Mouse (Mus musculus): ENCODE data around the gene Cxcr2. TPM values are rescaled to one million over a fixed set of nuclear protein-coding genes. Genes with fewer than 3 reads are reported as not detected.
A peak's percentile ranks its signal among the peaks of the same experiment; 100 is the strongest.

Cxcr2 gene
- polyA plus RNA-seq, 1 experiment from 2014 or later = 0.18 TPM

DNA sequence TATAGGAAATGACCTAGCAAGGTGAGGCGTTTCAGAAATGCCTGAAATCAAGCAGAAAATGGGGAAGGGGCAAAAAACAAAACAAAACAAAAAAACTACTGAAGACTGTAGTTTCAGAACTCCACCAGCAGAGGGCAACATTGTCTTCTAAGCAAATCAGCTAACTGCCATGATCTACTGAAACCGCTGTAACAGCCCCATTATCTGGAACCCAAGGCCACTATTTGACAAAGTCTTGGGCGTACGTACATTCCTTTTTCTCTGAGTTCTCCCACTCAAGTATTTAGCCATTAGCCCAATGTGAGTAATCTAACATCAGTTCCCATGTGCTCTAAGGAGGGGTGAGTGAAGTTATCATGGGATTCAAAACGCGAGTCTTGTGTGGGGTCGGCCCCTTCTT lies 52.1 kb downstream of the Cxcr2 start:
- no peak for ATAC-seq (ENCODE audit: low FRiP score, low TSS enrichment)
- 54% methylated on average over 7 of the region's 7 CpGs for WGBS
- TF ChIP-seq CTCF (IDR thresholded peaks at IDR 0.05; ENCODE audit: low read depth) (peak; percentile 90), EP300 (optimal IDR thresholded peaks at IDR 0.05) (no peak)
- H3K9ac ChIP-seq (ENCODE audit: low read length) = no peak overlapping the region
- no peaks in the 10 kb centered on the region for H3K9me3 ChIP-seq (ENCODE audit: control insufficient read depth, low read length)
- H3K4me1 ChIP-seq (replicated peaks; ENCODE audit: control insufficient read depth, insufficient read depth) = no peaks in the 10 kb centered on the region
- no peaks in the 10 kb centered on the region for H3K27me3 ChIP-seq (ENCODE audit: control insufficient read depth, insufficient read depth, low read length)
- H3K4me3 ChIP-seq (ENCODE audit: low read depth, low read length) = no peak overlapping the region
- DNase-seq (ENCODE audit: low spot score) = peak; percentile 24
- H3K4me2 ChIP-seq (replicated peaks; ENCODE audit: low read depth) = no peak overlapping the region
- H3K36me3 ChIP-seq (ENCODE audit: control insufficient read depth, insufficient read depth, low read length) = no peaks in the 10 kb centered on the region
- H3K27ac ChIP-seq (replicated peaks) = no peak overlapping the region

DNA sequence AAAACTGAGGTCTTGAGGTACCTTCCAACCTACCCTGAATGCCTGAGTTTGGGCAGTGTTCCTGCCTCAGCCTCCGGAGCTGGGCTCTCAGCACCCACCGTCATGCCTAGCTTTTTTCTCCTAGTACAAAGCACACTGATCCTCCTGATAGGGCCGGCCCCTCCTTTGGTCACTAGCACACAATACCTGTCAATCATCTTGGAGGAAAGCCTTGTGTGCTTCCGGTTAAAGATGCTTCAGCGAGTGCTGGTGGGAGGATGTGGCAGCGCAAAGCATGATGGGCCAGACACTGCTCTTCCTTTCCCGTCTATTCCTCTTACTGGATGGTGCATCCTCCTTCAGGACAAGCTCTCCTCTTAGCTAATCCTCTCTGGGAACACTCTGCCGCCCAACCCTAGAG lies 52.9 kb downstream of the Cxcr2 start:
- Histone ChIP-seq H3K4me1 (replicated peaks; ENCODE audit: control insufficient read depth, insufficient read depth) (no peaks in the 10 kb centered on the region), H3K27me3 (ENCODE audit: control insufficient read depth, insufficient read depth, low read length) (no peaks in the 10 kb centered on the region), H3K9me3 (ENCODE audit: control insufficient read depth, low read length) (no peaks in the 10 kb centered on the region), H3K4me2 (replicated peaks; ENCODE audit: low read depth) (no peak overlapping the region), H3K9ac (ENCODE audit: low read length) (no peak overlapping the region), H3K4me3 (ENCODE audit: low read depth, low read length) (no peak overlapping the region), H3K36me3 (ENCODE audit: control insufficient read depth, insufficient read depth, low read length) (no peaks in the 10 kb centered on the region), H3K27ac (replicated peaks) (no peak overlapping the region)
- no peak for TF ChIP-seq CTCF (IDR thresholded peaks at IDR 0.05; ENCODE audit: low read depth)
- TF ChIP-seq EP300 (optimal IDR thresholded peaks at IDR 0.05) = no peak
- DNase-seq (ENCODE audit: low spot score) (no peak), ATAC-seq (ENCODE audit: low FRiP score, low TSS enrichment) (no peak)
- WGBS = 73% methylated on average over 8 of the region's 8 CpGs

DNA sequence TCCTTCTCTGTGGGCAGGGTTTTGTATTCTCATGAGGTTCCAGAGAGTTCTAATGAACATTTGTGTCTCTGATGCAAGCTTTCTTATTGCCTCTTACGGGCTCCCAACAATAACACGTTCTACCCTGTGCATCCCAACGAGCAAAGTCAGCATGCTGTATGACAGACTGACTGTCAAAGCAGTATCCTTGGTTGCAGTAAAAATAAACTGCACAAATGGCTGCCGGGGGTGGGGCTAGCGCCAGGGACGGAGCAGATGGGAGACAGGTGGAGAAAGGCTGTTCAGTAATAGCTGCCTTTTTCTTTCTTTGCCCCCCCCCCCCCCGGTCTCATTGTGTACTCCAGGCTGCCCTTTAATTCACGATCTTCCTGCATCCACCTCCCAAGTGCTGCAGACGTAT lies 54.1 kb downstream of the Cxcr2 start:
- Histone ChIP-seq H3K9me3 (ENCODE audit: control insufficient read depth, low read length) (no peaks in the 10 kb centered on the region), H3K9ac (ENCODE audit: low read length) (no peak overlapping the region), H3K27me3 (ENCODE audit: control insufficient read depth, insufficient read depth, low read length) (no peaks in the 10 kb centered on the region), H3K4me1 (replicated peaks; ENCODE audit: control insufficient read depth, insufficient read depth) (no peaks in the 10 kb centered on the region), H3K4me3 (ENCODE audit: low read depth, low read length) (no peak overlapping the region), H3K27ac (replicated peaks) (no peak overlapping the region), H3K36me3 (ENCODE audit: control insufficient read depth, insufficient read depth, low read length) (no peaks in the 10 kb centered on the region), H3K4me2 (replicated peaks; ENCODE audit: low read depth) (no peak overlapping the region)
- WGBS = 51% methylated on average over 9 of the region's 9 CpGs
- no peak for DNase-seq (ENCODE audit: low spot score)
- ATAC-seq (ENCODE audit: low FRiP score, low TSS enrichment) = no peak
- TF ChIP-seq EP300 (optimal IDR thresholded peaks at IDR 0.05) = no peak
- TF ChIP-seq CTCF (IDR thresholded peaks at IDR 0.05; ENCODE audit: low read depth) = no peak

DNA sequence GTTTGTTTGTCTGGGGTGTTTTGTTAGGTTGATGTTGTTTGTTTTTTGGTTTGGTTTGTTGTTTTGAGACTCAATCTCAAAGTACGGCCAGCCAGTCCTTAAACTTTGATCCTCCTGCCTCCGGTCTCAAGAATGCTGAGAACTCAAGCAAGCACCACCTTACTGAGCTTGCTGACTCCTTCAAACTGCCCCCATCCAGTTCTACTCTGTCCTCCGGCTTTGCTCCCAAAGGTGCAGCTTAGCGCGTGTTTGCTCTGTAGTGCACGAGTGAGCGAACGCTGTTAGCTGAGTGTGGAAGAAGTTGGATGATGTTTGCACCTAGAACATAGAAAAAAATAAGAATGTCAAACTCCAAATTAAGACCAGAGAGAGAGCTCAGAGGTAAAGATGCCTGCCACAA lies 55.2 kb downstream of the Cxcr2 start:
- no peak overlapping the region for H3K9ac ChIP-seq (ENCODE audit: low read length)
- DNase-seq (ENCODE audit: low spot score) = no peak
- H3K4me1 ChIP-seq (replicated peaks; ENCODE audit: control insufficient read depth, insufficient read depth) = no peaks in the 10 kb centered on the region
- WGBS = 78% methylated on average over 8 of the region's 8 CpGs
- H3K9me3 ChIP-seq (ENCODE audit: control insufficient read depth, low read length) = no peaks in the 10 kb centered on the region
- no peak overlapping the region for H3K4me3 ChIP-seq (ENCODE audit: low read depth, low read length)
- H3K4me2 ChIP-seq (replicated peaks; ENCODE audit: low read depth) = no peak overlapping the region
- no peaks in the 10 kb centered on the region for H3K36me3 ChIP-seq (ENCODE audit: control insufficient read depth, insufficient read depth, low read length)
- H3K27ac ChIP-seq (replicated peaks) = no peak overlapping the region
- H3K27me3 ChIP-seq (ENCODE audit: control insufficient read depth, insufficient read depth, low read length) = no peaks in the 10 kb centered on the region
- TF ChIP-seq CTCF (IDR thresholded peaks at IDR 0.05; ENCODE audit: low read depth) (no peak), EP300 (optimal IDR thresholded peaks at IDR 0.05) (no peak)
- ATAC-seq (ENCODE audit: low FRiP score, low TSS enrichment) = no peak

MicroRNAs within 50 kb of the gene (microRNA counts, 519-probe panel; counts per million panel counts)
- not detected for microRNA mmu-miR-1928

Small RNAs within 50 kb of the gene (microRNA-seq; reads per million reads assigned to microRNA genes)
- not detected for gene Mir1928

Other genes with a start within 250 kb of the Cxcr2 start
- gene Tns1, start 29.5 kb upstream of the Cxcr2 start, polyA plus RNA-seq (2015; fragmentation: Nextera tagmentation; extraction: Ambion mirVana) = 28.8 and 32.7 TPM in 2 replicates
- gene Rufy4, start 28.4 kb upstream of the Cxcr2 start, polyA plus RNA-seq (2015; fragmentation: Nextera tagmentation; extraction: Ambion mirVana) = 0.13 and 0.19 TPM in 2 replicates
- gene Cxcr1, start 40.6 kb downstream of the Cxcr2 start, polyA plus RNA-seq (2015; fragmentation: Nextera tagmentation; extraction: Ambion mirVana) = 0.08 TPM in 1 of 2 replicates, not detected in the other
- 585 and 595 TPM in 2 replicates for gene Arpc2, start 82.1 kb downstream of the Cxcr2 start, polyA plus RNA-seq (2015; fragmentation: Nextera tagmentation; extraction: Ambion mirVana)
- 0.51 and 0.63 TPM in 2 replicates for gene Gpbar1, start 124.6 kb downstream of the Cxcr2 start, polyA plus RNA-seq (2015; fragmentation: Nextera tagmentation; extraction: Ambion mirVana)
- 154 and 157 TPM in 2 replicates for gene Aamp, start 130.7 kb downstream of the Cxcr2 start, polyA plus RNA-seq (2015; fragmentation: Nextera tagmentation; extraction: Ambion mirVana)
- 84.8 and 88.2 TPM in 2 replicates for gene Pnkd, start 130.9 kb downstream of the Cxcr2 start, polyA plus RNA-seq (2015; fragmentation: Nextera tagmentation; extraction: Ambion mirVana)
- 109 and 118 TPM in 2 replicates for gene Tmbim1, start 151.6 kb downstream of the Cxcr2 start, polyA plus RNA-seq (2015; fragmentation: Nextera tagmentation; extraction: Ambion mirVana)
- 0.50 and 0.73 TPM in 2 replicates for gene Catip, start 208.1 kb downstream of the Cxcr2 start, polyA plus RNA-seq (2015; fragmentation: Nextera tagmentation; extraction: Ambion mirVana)
- gene Slc11a1, start 221.2 kb downstream of the Cxcr2 start, polyA plus RNA-seq (2015; fragmentation: Nextera tagmentation; extraction: Ambion mirVana) = 3.0 and 3.8 TPM in 2 replicates
- gene Ctdsp1, start 237.5 kb downstream of the Cxcr2 start, polyA plus RNA-seq (2015; fragmentation: Nextera tagmentation; extraction: Ambion mirVana) = 45.2 and 47.4 TPM in 2 replicates